Mouse (Mus musculus): ENCODE results near the gene Dnpep. TPM values are rescaled to one million over a fixed set of nuclear protein-coding genes. Genes with fewer than 3 reads are reported as not detected.

Dnpep gene
- polyA plus RNA-seq (2014; fragmentation: Nextera tagmentation; extraction: Ambion mirVana): 83.7 and 98.7 TPM in 2 replicates

DNA sequence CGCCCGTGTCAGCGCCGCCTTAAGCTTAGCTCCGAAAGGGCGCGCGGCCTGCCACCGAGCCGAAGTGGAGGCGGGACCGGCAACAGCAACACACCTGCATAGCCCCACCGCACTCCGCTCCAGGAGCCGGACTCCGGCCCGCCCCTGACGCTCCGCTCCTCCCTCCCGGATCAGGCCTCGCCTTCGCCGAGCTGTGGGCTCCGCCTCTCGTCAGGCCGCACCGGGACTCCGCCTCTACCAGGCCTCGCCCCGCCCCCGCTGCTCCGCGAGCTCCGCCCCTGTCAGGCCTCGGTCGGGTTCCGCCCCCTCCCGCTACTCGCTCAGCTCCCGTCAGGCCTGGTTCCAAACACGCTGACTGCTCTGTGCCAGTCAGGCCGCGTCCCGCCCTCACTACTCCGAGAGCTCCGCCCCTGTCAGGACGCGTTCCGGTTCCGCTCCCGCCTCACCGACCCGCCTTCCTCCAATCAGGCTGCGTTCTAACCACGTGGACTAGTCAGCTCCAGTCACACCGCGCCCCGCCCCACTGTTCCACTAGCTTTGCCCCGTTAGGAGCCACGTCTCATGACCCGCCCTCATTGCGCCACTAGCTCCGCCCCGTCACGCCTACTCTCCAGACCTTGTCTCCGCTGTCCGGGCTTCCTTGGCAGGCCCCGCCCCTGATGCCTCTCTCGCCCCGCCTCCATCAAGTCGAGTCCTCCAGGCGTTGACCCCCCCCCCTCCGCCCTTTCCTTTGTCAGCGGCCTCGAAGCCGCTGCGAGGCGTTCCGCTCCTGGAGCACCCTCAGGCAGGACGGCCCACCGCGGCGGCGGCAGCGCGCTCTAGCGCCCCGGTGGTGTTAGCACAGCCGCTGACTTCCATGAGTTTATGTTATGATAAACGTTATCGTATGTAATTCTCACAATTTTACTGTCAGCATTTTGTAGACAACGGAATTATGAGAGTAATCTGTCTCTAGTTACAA lies at the start of gene Dnpep:
TSS of gene Dnpep (minus strand) at position 750 of the 961 bp plus-strand sequence.
- Histone ChIP-seq H3K9me3 (ENCODE audit: control insufficient read depth, low read length) (no peaks in the 10 kb centered on the region), H3K36me3 (ENCODE audit: control insufficient read depth, insufficient read depth, low read length) (peaks cover 4% of the 10 kb centered on the region; the same call in 1 of the 2 replicates), H3K9ac (ENCODE audit: low read depth, low read length) (peak within 1 kb of the TSS; percentile 72), H3K27ac (ENCODE audit: low read depth, low read length) (peak within 1 kb of the TSS; percentile 87), H3K27me3 (replicated peaks; ENCODE audit: control insufficient read depth, insufficient read depth, low read length) (no peaks in the 10 kb centered on the region), H3K4me1 (replicated peaks; ENCODE audit: control insufficient read depth, insufficient read depth, low read length) (peaks cover 12% of the 10 kb centered on the region), H3K4me3 (ENCODE audit: low read depth, low read length) (peak within 1 kb of the TSS; percentile 62), H3K4me2 (peak within 1 kb of the TSS; percentile 93)
- DNase-seq (ENCODE audit: low spot score) (peak; percentile 100), ATAC-seq (replicated peaks; ENCODE audit: low FRiP score) (peak; percentile 96)
- WGBS: under 1% methylated on average over 92 of the region's 92 CpGs

DNA sequence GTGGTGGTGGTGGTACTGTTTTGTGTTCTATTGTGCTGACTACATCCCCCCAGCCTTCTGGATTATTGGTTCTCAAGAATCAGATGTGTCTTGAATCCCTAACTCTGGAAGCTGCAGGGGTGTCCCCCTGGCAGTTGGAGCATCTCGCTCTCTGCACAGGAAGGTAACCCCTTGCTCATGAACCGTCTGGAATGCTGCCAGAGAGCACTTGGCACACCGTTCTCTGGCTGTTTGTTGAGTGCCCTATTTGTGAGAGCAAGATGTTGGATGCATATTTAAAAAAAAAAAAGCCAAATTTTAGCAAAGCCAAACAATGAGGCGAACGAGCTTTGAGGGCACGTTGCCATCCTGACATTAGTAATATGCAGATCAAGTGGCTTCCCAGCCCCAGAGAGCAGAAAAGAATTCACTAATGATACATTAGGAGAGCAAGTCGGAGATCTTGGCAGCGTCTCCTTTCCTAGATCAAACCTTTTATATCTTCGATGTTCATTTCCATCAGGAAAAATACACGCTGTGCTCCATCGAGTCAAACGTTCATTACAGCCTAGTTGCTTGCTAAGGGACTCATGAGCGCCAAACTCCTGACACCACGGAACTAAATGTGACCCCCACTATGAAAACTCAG lies 47.8 kb upstream of the Dnpep start:
- H3K9ac ChIP-seq (ENCODE audit: low read depth, low read length): no peak overlapping the region
- peaks cover 4% of the 10 kb centered on the region for H3K4me1 ChIP-seq (replicated peaks; ENCODE audit: control insufficient read depth, insufficient read depth, low read length)
- WGBS: 81% methylated on average over 14 of the region's 14 CpGs

DNA sequence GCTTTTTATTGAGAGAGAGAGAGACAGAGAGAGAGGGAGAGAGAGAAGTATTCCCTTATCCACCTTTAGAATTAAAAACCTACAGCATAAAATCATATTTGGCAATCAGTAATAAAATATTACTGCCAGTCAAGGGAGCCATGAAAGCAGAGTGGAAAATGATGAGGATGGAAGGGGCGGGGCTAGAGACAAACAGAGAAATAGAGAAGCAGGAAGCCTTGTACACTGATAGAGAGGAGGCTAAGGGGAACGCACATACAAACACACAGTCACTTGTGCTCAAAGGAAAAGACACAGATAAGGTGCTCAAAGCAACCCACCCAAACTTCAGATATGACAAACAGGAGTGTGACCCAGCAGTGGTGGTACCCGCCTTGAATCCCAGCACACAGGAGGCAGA lies 46.1 kb upstream of the Dnpep start:
- Histone ChIP-seq H3K4me1 (replicated peaks; ENCODE audit: control insufficient read depth, insufficient read depth, low read length) (no peaks in the 10 kb centered on the region; the same call in 1 of the 2 replicates), H3K36me3 (ENCODE audit: control insufficient read depth, insufficient read depth, low read length) (no peaks in the 10 kb centered on the region), H3K9me3 (ENCODE audit: control insufficient read depth, low read length) (no peaks in the 10 kb centered on the region), H3K4me2 (no peak overlapping the region), H3K27me3 (replicated peaks; ENCODE audit: control insufficient read depth, insufficient read depth, low read length) (peaks cover 37% of the 10 kb centered on the region), H3K4me3 (ENCODE audit: low read depth, low read length) (no peak overlapping the region), H3K9ac (ENCODE audit: low read depth, low read length) (no peak overlapping the region), H3K27ac (ENCODE audit: low read depth, low read length) (no peak overlapping the region)
- DNase-seq (ENCODE audit: low spot score) (no peak), ATAC-seq (replicated peaks; ENCODE audit: low FRiP score) (no peak)
- 69% methylated on average over 3 of the region's 3 CpGs for WGBS

More for the DNA sequence above, 47.8 kb upstream of the Dnpep start:
- H3K4me3 ChIP-seq (ENCODE audit: low read depth, low read length): no peak overlapping the region
- no peak overlapping the region for H3K4me2 ChIP-seq
- no peaks in the 10 kb centered on the region for H3K36me3 ChIP-seq (ENCODE audit: control insufficient read depth, insufficient read depth, low read length)
- ATAC-seq (replicated peaks; ENCODE audit: low FRiP score) (no peak), DNase-seq (ENCODE audit: low spot score) (no peak)
- H3K27me3 ChIP-seq (replicated peaks; ENCODE audit: control insufficient read depth, insufficient read depth, low read length): peaks cover 30% of the 10 kb centered on the region
- no peaks in the 10 kb centered on the region for H3K9me3 ChIP-seq (ENCODE audit: control insufficient read depth, low read length)
- no peak overlapping the region for H3K27ac ChIP-seq (ENCODE audit: low read depth, low read length)

DNA sequence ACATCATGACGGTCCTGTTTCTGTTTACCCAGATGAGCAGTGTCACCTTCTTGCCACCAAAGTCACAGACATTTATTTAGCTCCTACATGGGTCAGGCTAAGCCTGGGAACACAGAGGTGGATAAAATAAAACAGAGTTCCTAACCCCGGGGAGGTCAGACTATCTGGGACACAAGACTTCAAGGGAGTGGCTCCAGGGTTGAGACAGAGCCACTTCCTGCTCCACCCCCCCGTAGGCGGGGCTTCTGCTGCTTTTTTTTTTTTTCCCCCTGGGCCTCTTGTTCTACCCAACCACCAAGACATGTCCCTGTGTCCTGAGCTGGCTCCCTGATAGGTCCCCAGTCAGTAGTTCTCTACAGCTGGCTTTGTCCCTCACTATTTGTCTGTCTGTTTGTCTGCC lies 44.0 kb upstream of the Dnpep start:
- Histone ChIP-seq H3K9me3 (ENCODE audit: control insufficient read depth, low read length) (no peaks in the 10 kb centered on the region), H3K4me2 (no peak overlapping the region), H3K27me3 (replicated peaks; ENCODE audit: control insufficient read depth, insufficient read depth, low read length) (peaks cover 46% of the 10 kb centered on the region), H3K4me3 (ENCODE audit: low read depth, low read length) (no peak overlapping the region), H3K4me1 (replicated peaks; ENCODE audit: control insufficient read depth, insufficient read depth, low read length) (no peaks in the 10 kb centered on the region; the same call in 1 of the 2 replicates), H3K9ac (ENCODE audit: low read depth, low read length) (no peak overlapping the region), H3K36me3 (ENCODE audit: control insufficient read depth, insufficient read depth, low read length) (no peaks in the 10 kb centered on the region), H3K27ac (ENCODE audit: low read depth, low read length) (no peak overlapping the region)
- no peak for ATAC-seq (replicated peaks; ENCODE audit: low FRiP score)
- DNase-seq (ENCODE audit: low spot score): no peak
- WGBS: 23% methylated on average over 4 of the region's 4 CpGs

DNA sequence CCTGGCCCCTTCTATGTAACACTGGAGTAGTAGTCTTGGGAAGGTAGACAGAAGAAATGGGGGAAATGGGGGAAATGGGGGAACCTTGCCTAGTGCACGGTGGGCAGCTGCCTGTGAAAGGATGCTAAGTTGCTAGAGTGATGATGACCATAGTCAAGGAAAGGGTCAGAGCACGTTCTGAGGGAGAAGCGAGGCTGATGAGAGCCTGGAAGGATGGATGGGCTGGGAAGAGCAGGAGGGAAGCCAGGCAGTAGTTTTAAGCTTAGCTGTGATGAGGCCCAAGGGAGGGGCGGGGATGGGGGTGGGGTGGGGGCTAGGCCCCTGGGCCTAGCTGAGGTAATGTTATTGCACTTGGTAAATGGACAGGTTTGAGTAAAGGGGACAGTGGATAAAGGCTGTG lies 43.3 kb upstream of the Dnpep start:
- H3K9me3 ChIP-seq (ENCODE audit: control insufficient read depth, low read length): no peaks in the 10 kb centered on the region
- peaks cover 46% of the 10 kb centered on the region for H3K27me3 ChIP-seq (replicated peaks; ENCODE audit: control insufficient read depth, insufficient read depth, low read length)
- H3K4me2 ChIP-seq: peak overlapping the region; percentile 64; the same call in 1 of the 2 replicates
- peak overlapping the region; percentile 45 for H3K4me3 ChIP-seq (ENCODE audit: low read depth, low read length)
- no peak for ATAC-seq (replicated peaks; ENCODE audit: low FRiP score)
- H3K9ac ChIP-seq (ENCODE audit: low read depth, low read length): no peak overlapping the region
- WGBS: 37% methylated on average over 4 of the region's 4 CpGs
- H3K36me3 ChIP-seq (ENCODE audit: control insufficient read depth, insufficient read depth, low read length): no peaks in the 10 kb centered on the region
- no peaks in the 10 kb centered on the region; the same call in 1 of the 2 replicates for H3K4me1 ChIP-seq (replicated peaks; ENCODE audit: control insufficient read depth, insufficient read depth, low read length)
- no peak for DNase-seq (ENCODE audit: low spot score)
- H3K27ac ChIP-seq (ENCODE audit: low read depth, low read length): no peak overlapping the region

DNA sequence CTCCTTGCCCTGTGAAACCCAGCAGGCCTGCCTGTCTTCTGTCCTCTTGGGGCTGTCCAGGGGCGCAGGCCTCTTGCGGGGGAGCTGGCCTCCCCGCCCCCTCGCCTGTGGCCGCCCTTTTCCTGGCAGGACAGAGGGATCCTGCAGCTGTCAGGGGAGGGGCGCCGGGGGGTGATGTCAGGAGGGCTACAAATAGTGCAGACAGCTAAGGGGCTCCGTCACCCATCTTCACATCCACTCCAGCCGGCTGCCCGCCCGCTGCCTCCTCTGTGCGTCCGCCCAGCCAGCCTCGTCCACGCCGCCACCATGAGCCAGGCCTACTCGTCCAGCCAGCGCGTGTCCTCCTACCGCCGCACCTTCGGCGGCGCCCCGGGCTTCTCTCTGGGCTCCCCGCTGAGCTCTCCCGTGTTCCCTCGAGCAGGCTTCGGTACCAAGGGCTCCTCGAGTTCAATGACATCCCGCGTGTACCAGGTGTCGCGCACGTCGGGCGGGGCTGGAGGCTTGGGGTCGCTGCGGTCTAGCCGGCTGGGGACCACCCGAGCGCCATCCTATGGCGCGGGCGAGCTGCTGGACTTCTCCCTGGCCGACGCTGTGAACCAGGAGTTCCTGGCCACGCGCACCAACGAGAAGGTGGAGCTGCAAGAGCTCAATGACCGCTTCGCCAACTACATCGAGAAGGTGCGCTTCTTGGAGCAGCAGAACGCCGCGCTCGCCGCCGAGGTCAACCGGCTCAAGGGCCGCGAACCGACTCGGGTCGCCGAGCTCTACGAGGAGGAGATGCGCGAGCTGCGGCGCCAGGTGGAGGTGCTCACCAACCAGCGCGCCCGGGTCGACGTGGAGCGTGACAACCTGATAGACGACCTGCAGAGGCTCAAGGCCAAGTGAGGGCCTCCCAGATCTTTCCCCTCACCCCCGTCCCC lies 42.6 kb upstream of the Dnpep start, which contains the start of gene Des:
TSS of gene Des (plus strand) at position 218 of the 920 bp plus-strand sequence.
- 0 out of 2 replicates have a peak, but pooled peaks have one; percentile 26 for ATAC-seq (replicated peaks; ENCODE audit: low FRiP score)

DNA sequence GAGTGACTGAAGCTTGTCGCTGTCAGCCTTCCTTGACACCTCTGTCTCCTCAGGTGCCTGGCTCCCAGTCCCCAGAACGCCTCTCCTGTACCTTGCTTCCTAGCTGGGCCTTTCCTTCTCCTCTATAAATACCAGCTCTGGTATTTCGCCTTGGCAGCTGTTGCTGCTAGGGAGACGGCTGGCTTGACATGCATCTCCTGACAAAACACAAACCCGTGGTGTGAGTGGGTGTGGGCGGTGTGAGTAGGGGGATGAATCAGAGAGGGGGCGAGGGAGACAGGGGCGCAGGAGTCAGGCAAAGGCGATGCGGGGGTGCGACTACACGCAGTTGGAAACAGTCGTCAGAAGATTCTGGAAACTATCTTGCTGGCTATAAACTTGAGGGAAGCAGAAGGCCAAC lies 41.6 kb upstream of the Dnpep start:
- H3K36me3 ChIP-seq (ENCODE audit: control insufficient read depth, insufficient read depth, low read length): no peaks in the 10 kb centered on the region
- H3K9ac ChIP-seq (ENCODE audit: low read depth, low read length): no peak overlapping the region
- ATAC-seq (replicated peaks; ENCODE audit: low FRiP score) (no peak), DNase-seq (ENCODE audit: low spot score) (no peak)
- H3K4me3 ChIP-seq (ENCODE audit: low read depth, low read length): no peak overlapping the region
- no peaks in the 10 kb centered on the region for H3K9me3 ChIP-seq (ENCODE audit: control insufficient read depth, low read length)
- H3K4me1 ChIP-seq (replicated peaks; ENCODE audit: control insufficient read depth, insufficient read depth, low read length): no peaks in the 10 kb centered on the region; the same call in 1 of the 2 replicates
- H3K27ac ChIP-seq (ENCODE audit: low read depth, low read length): no peak overlapping the region; the same call in 1 of the 2 replicates
- peaks cover 46% of the 10 kb centered on the region for H3K27me3 ChIP-seq (replicated peaks; ENCODE audit: control insufficient read depth, insufficient read depth, low read length)
- H3K4me2 ChIP-seq: no peak overlapping the region
- 61% methylated on average over 13 of the region's 13 CpGs for WGBS

More for the DNA sequence above, 42.6 kb upstream of the Dnpep start, which contains the start of gene Des:
- peak within 1 kb of the TSS; percentile 45 for H3K4me3 ChIP-seq (ENCODE audit: low read depth, low read length)
- H3K4me1 ChIP-seq (replicated peaks; ENCODE audit: control insufficient read depth, insufficient read depth, low read length): no peaks in the 10 kb centered on the region; the same call in 1 of the 2 replicates
- peak; percentile 54 for DNase-seq (ENCODE audit: low spot score)
- WGBS: 3% methylated on average over 80 of the region's 80 CpGs
- 0 out of 2 replicates have a peak within 1 kb of the TSS, but pooled peaks have one; percentile 26 for H3K9ac ChIP-seq (ENCODE audit: low read depth, low read length)
- H3K4me2 ChIP-seq: peak within 1 kb of the TSS; percentile 64
- H3K9me3 ChIP-seq (ENCODE audit: control insufficient read depth, low read length): no peaks in the 10 kb centered on the region
- H3K27ac ChIP-seq (ENCODE audit: low read depth, low read length): no peak within 1 kb of the TSS; the same call in 1 of the 2 replicates
- H3K36me3 ChIP-seq (ENCODE audit: control insufficient read depth, insufficient read depth, low read length): no peaks in the 10 kb centered on the region
- peaks cover 46% of the 10 kb centered on the region for H3K27me3 ChIP-seq (replicated peaks; ENCODE audit: control insufficient read depth, insufficient read depth, low read length)

DNA sequence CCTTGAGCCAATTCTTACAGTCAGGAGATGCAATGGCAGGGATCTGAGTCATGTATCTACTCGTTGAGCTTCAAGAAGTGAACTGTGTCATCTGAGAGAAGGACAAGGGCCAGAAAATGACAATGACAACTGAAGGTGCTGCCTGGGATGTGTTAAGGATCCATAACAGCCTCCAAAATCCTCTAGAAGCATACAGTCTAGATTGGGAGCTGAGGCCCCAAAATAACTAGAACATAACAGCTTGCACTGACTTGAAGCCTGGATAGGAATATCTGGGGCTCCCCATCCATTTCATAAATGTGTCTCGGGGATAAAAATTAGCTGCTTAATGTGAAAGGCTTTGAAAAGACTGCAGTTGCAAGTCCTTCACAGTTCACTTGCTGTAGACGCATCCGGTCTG lies 40.2 kb upstream of the Dnpep start:
- no peaks in the 10 kb centered on the region for H3K36me3 ChIP-seq (ENCODE audit: control insufficient read depth, insufficient read depth, low read length)
- peaks cover 46% of the 10 kb centered on the region for H3K27me3 ChIP-seq (replicated peaks; ENCODE audit: control insufficient read depth, insufficient read depth, low read length)
- no peaks in the 10 kb centered on the region for H3K9me3 ChIP-seq (ENCODE audit: control insufficient read depth, low read length)
- no peak overlapping the region for H3K4me2 ChIP-seq
- H3K9ac ChIP-seq (ENCODE audit: low read depth, low read length): no peak overlapping the region
- 76% methylated on average over 4 of the region's 4 CpGs for WGBS
- no peaks in the 10 kb centered on the region; the same call in 1 of the 2 replicates for H3K4me1 ChIP-seq (replicated peaks; ENCODE audit: control insufficient read depth, insufficient read depth, low read length)
- ATAC-seq (replicated peaks; ENCODE audit: low FRiP score) (no peak), DNase-seq (ENCODE audit: low spot score) (no peak)
- no peak overlapping the region for H3K4me3 ChIP-seq (ENCODE audit: low read depth, low read length)
- H3K27ac ChIP-seq (ENCODE audit: low read depth, low read length): no peak overlapping the region
